In genomic region chr1:119366315-119366714, GRCm38 (mm10) we compare ENCODE assay signal across 33 mouse cellular contexts. TPM values are rescaled to one million over a fixed set of nuclear protein-coding genes. Genes with fewer than 3 reads are reported as not detected.
"Had no signal": no experiment of that assay in that cellular context is flagged by ENCODE, and none has a peak within 500 bp of the region (broad histone marks: within the 10 kb centered on the region; RNA-seq: fewer than 3 reads in every experiment).

No protein-coding gene starts in this region.

- H3K4me1 ChIP-seq: heart, embryonic 12.5 days; heart, embryonic 13.5 days; heart, embryonic 15.5 days; hindbrain, embryonic 12.5 days; hindbrain, embryonic 15.5 days; intestine, embryonic 15.5 days; kidney, embryonic 15.5 days had no signal

- ATAC-seq: hindbrain, embryonic 16.5 days; hindbrain, postnatal 0 days; inflammation-experienced regulatory T-cells, adult 6 months; intestine, embryonic 15.5 days; intestine, embryonic 16.5 days; intestine, postnatal 0 days had no signal

- H3K9me3 ChIP-seq: heart, embryonic 15.5 days; hindbrain, embryonic 15.5 days; intestine, embryonic 15.5 days; kidney, embryonic 15.5 days had no signal

- H3K27ac ChIP-seq: heart, embryonic 13.5 days; heart, embryonic 15.5 days; hindbrain, embryonic 10.5 days; hindbrain, embryonic 12.5 days; hindbrain, embryonic 13.5 days; hindbrain, embryonic 14.5 days; hindbrain, embryonic 15.5 days; hindbrain, postnatal 0 days; intestine, embryonic 15.5 days; kidney, embryonic 15.5 days; kidney, postnatal 0 days; layer of hippocampus, adult 2 months; left cerebral cortex, adult 2 months had no signal

- H3K4me3 ChIP-seq: heart, embryonic 12.5 days; heart, embryonic 13.5 days; heart, embryonic 15.5 days; hindbrain, embryonic 10.5 days; hindbrain, embryonic 12.5 days; hindbrain, embryonic 13.5 days; hindbrain, embryonic 15.5 days; intestine, embryonic 15.5 days; kidney, embryonic 15.5 days; layer of hippocampus, adult 2 months; left cerebral cortex, adult 2 months had no signal

- H3K27me3 ChIP-seq: heart, embryonic 12.5 days; heart, embryonic 13.5 days; heart, embryonic 15.5 days; hindbrain, embryonic 12.5 days; hindbrain, embryonic 13.5 days; hindbrain, embryonic 15.5 days; kidney, embryonic 15.5 days had no signal

- H3K36me3 ChIP-seq: heart, embryonic 12.5 days; heart, embryonic 13.5 days; heart, embryonic 15.5 days; hindbrain, embryonic 10.5 days; hindbrain, embryonic 12.5 days; hindbrain, embryonic 13.5 days; hindbrain, embryonic 15.5 days; intestine, embryonic 15.5 days; kidney, embryonic 15.5 days had no signal

- DNase-seq: heart, postnatal 10 days; heart, postnatal 14 days; heart, postnatal 36 days; heart, postnatal 4 days; kidney, adult 11 months; kidney, adult 18-20 months; kidney, adult 2 months; kidney, adult 8-10 months; kidney, adult 9 months; kidney, postnatal 10 days; kidney, postnatal 14 days; kidney, postnatal 36 days; kidney, postnatal 4 days; layer of hippocampus, adult 9-11 months; layer of hippocampus, postnatal 36 days had no signal

RNA-seq across cellular contexts. Expression of gene Inhbb, which starts 55.7 kb away (rescaled TPM):
- polyA plus RNA-seq: inflammation-experienced regulatory T-cells, adult 6 months had no signal
